Mouse (Mus musculus) brain, embryonic 14.5 days (tissue): ENCODE measurements at regions not wholly inside any gene's neighbourhood (a gene's known extent, or its start where the extent isn't known, plus 50 kb on each side); places are given as distances from the start of the nearest gene placed in this dataset.

Experiments
- CTCF ChIP-seq: fragments of 200-500 bp; IDR thresholded peaks from 2 replicates; pipeline ENCODE4 v1.5.1; 2012; ENCODE audit warnings: inconsistent platforms, mild to moderate bottlenecking, moderate library complexity, borderline replicate concordance; ENCODE audit not compliant: insufficient read depth, insufficient read length; ENCODE audit errors: extremely low read depth
- POLR2A ChIP-seq: fragments of 200-500 bp; IDR thresholded peaks from 2 replicates; pipeline ENCODE4 v1.6.1; 2012; ENCODE audit warnings: mild to moderate bottlenecking, inconsistent platforms, borderline replicate concordance; ENCODE audit not compliant: poor library complexity, insufficient read depth, insufficient read length, severe bottlenecking; ENCODE audit errors: extremely low read depth

GRCm38 (mm10) chr8:53945561-53945960 lies 131.8 kb upstream of the Vegfc start:
- TF ChIP-seq CTCF (no peak), POLR2A (no peak)
